Mouse (Mus musculus) liver, postnatal 0 days (tissue): ENCODE measurements around the gene Gfer.

ENCODE experiments used
- CTCF ChIP-seq: sonication (generic); IDR thresholded peaks from 2 replicates; pipeline ENCODE4 v1.5.1; 2016; ENCODE audit warnings: antibody characterized with exemption, low read depth
- EP300 ChIP-seq: IDR thresholded peaks from 2 replicates; pipeline ENCODE4 v1.6.1; 2016; ENCODE audit warnings: antibody characterized with exemption, low read depth, mild to moderate bottlenecking

DNA sequence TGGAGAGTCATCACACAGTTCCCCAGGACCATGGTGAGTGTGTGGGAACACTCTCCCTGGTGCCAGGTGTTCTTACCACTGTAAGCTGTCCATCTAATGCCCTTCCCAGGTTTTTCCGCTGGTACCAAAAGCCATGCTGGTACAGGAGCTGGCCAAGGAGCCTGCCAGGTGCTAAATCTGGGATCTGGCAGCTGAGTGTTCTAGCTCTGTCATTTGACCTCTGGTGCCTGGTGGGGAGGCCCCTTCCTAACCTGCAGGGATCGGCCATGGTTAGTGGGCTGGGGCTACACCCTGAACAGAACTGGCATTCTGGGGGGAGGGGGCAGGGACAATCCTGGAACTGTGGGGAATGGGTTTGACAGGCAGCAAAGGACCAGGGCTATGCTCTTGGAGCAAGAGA is 31.7 kb upstream of the Gfer start, which contains the start of gene Rpl3l:
- TF ChIP-seq CTCF: no peak
- TF ChIP-seq EP300: no peak
